25 mouse cellular contexts compared by ENCODE assay signal in genomic region chr6:93983551-93983950, GRCm38 (mm10).
DNase-seq lines count a peak whose midpoint lies in the region; ATAC-seq and TF ChIP-seq lines count a peak whose summit lies in the region.
"Had no signal": no experiment of that assay in that cellular context is flagged by ENCODE, and none has a peak within 500 bp of the region (broad histone marks: within the 10 kb centered on the region; RNA-seq: fewer than 3 reads in every experiment).

No protein-coding gene starts in this region.

- no peak for TF ChIP-seq CTCF in heart, postnatal 0 days (IDR thresholded peaks at IDR 0.05; ENCODE audit: low read depth)

- WGBS in heart, embryonic 11.5 days (ENCODE audit: insufficient replicate concordance) = 57% methylated on average over 3 of the region's 3 CpGs
- 42% methylated on average over 3 of the region's 3 CpGs for WGBS in heart, embryonic 13.5 days
- 57% methylated on average over 3 of the region's 3 CpGs for WGBS in heart, embryonic 15.5 days
- 34% methylated on average over 3 of the region's 3 CpGs for WGBS in heart, postnatal 0 days

- H3K4me3 ChIP-seq in heart, embryonic 11.5 days (ENCODE audit: low read depth, low read length) = no peak overlapping the region
- H3K4me3 ChIP-seq in heart, embryonic 13.5 days = no peak overlapping the region
- H3K4me3 ChIP-seq in heart, embryonic 15.5 days = no peak overlapping the region
- H3K4me3 ChIP-seq in heart, postnatal 0 days (ENCODE audit: low read depth, low read length) = no peak overlapping the region
- H3K4me3 ChIP-seq: embryonic facial prominence, embryonic 10.5 days; embryonic facial prominence, embryonic 12.5 days; forebrain, embryonic 13.5 days had no signal

- H3K27me3 ChIP-seq in heart, embryonic 11.5 days (ENCODE audit: control insufficient read depth, insufficient read depth, low read length) = no peaks in the 10 kb centered on the region
- H3K27me3 ChIP-seq in heart, embryonic 13.5 days (replicated peaks) = no peaks in the 10 kb centered on the region
- no peaks in the 10 kb centered on the region for H3K27me3 ChIP-seq in heart, embryonic 15.5 days
- H3K27me3 ChIP-seq in heart, postnatal 0 days (ENCODE audit: control insufficient read depth, insufficient read depth, low read length) = no peaks in the 10 kb centered on the region
- H3K27me3 ChIP-seq: CH12.LX; embryonic facial prominence, embryonic 12.5 days; forebrain, embryonic 13.5 days; Patski had no signal

- H3K4me1 ChIP-seq in heart, embryonic 11.5 days (ENCODE audit: control insufficient read depth, insufficient read depth, low read length) = peaks cover 27% of the 10 kb centered on the region
- peaks cover 38% of the 10 kb centered on the region for H3K4me1 ChIP-seq in heart, embryonic 13.5 days
- H3K4me1 ChIP-seq in heart, embryonic 15.5 days (replicated peaks) = peaks cover 20% of the 10 kb centered on the region
- peaks cover 17% of the 10 kb centered on the region for H3K4me1 ChIP-seq in heart, postnatal 0 days (ENCODE audit: control insufficient read depth, insufficient read depth)

- peak overlapping the region; percentile 58; the same call in 1 of the 2 replicates for H3K27ac ChIP-seq in heart, embryonic 11.5 days (ENCODE audit: low read depth, low read length)
- H3K27ac ChIP-seq in heart, embryonic 13.5 days (replicated peaks) = peak overlapping the region; percentile 37; the same call in 1 of the 2 replicates
- no peak overlapping the region for H3K27ac ChIP-seq in heart, embryonic 15.5 days
- H3K27ac ChIP-seq in heart, postnatal 0 days (ENCODE audit: low read depth) = no peak overlapping the region
- H3K27ac ChIP-seq: embryonic facial prominence, embryonic 10.5 days; embryonic facial prominence, embryonic 12.5 days; forebrain, embryonic 13.5 days had no signal

- no peaks in the 10 kb centered on the region for H3K9me3 ChIP-seq in heart, embryonic 11.5 days (replicated peaks; ENCODE audit: control insufficient read depth, low read length)
- H3K9me3 ChIP-seq in heart, embryonic 13.5 days = no peaks in the 10 kb centered on the region
- H3K9me3 ChIP-seq in heart, embryonic 15.5 days (replicated peaks) = no peaks in the 10 kb centered on the region
- no peaks in the 10 kb centered on the region for H3K9me3 ChIP-seq in heart, postnatal 0 days (replicated peaks; ENCODE audit: control insufficient read depth, low read length)
- H3K9me3 ChIP-seq: embryonic facial prominence, embryonic 10.5 days; embryonic facial prominence, embryonic 12.5 days; forebrain, embryonic 13.5 days had no signal

- no peak; the same call in 1 of the 2 replicates for ATAC-seq in heart, embryonic 11.5 days (replicated peaks; ENCODE audit: insufficient number of reproducible peaks, low FRiP score, low TSS enrichment)
- ATAC-seq in heart, embryonic 13.5 days (ENCODE audit: extremely low read depth, insufficient number of reproducible peaks, low FRiP score, low TSS enrichment) = no peak
- ATAC-seq in heart, embryonic 15.5 days (replicated peaks; ENCODE audit: insufficient number of reproducible peaks, insufficient read depth, low FRiP score, low read depth) = 0 out of 2 replicates have a peak, but pooled peaks have one; percentile 22
- ATAC-seq in heart, postnatal 0 days (ENCODE audit: insufficient read depth, low read depth) = peak; percentile 84
- ATAC-seq: activated CD4-positive, CD25-positive, alpha-beta regulatory T cell, adult 4 months; CD4-positive, CD25-positive, alpha-beta regulatory T cell, adult 4 months; forebrain, embryonic 13.5 days; Patski had no signal

- DNase-seq in heart, postnatal 36 days = no peak
- no peak for DNase-seq in heart, adult 8-10 months (ENCODE audit: low spot score)
- no peak for DNase-seq in heart, adult 11 months
- peak; percentile 46 for DNase-seq in heart, postnatal 0 days (ENCODE audit: low spot score)
- no peak for DNase-seq in heart, postnatal 25 days (ENCODE audit: low spot score)
- DNase-seq: adrenal gland, adult 8-10 months; adrenal gland, postnatal 14 days; adrenal gland, postnatal 36 days; B cell, adult 2 months; cerebellum, adult 11-12 months; cerebellum, adult 2 months; cerebellum, adult 9-10 months; cerebellum, postnatal 10 days; cerebellum, postnatal 25 days had no signal

- intact Hi-C loops in heart, postnatal 36 days (cut with DNase I) = loop anchor here (10.0 kb wide), 1 partner anchor 1199 kb away; no protein-coding TSS in a partner anchor
- intact Hi-C loops in heart, postnatal 25 days (cut with DNase I) = no loop called here

- no peak overlapping the region for H3K4me2 ChIP-seq in heart, embryonic 11.5 days
- H3K4me2 ChIP-seq in heart, embryonic 13.5 days = no peak overlapping the region
- H3K4me2 ChIP-seq in heart, embryonic 15.5 days = no peak overlapping the region
- no peak overlapping the region for H3K4me2 ChIP-seq in heart, postnatal 0 days (ENCODE audit: low read depth, low read length)
- H3K4me2 ChIP-seq: embryonic facial prominence, embryonic 12.5 days; forebrain, embryonic 13.5 days had no signal

- no peaks in the 10 kb centered on the region for H3K36me3 ChIP-seq in heart, embryonic 11.5 days (ENCODE audit: control insufficient read depth, insufficient read depth, low read length)
- no peaks in the 10 kb centered on the region for H3K36me3 ChIP-seq in heart, embryonic 13.5 days
- H3K36me3 ChIP-seq in heart, embryonic 15.5 days = no peaks in the 10 kb centered on the region
- H3K36me3 ChIP-seq in heart, postnatal 0 days (replicated peaks; ENCODE audit: control insufficient read depth, insufficient read depth, low read length) = no peaks in the 10 kb centered on the region
- H3K36me3 ChIP-seq: embryonic facial prominence, embryonic 10.5 days; embryonic facial prominence, embryonic 12.5 days; G1E had no signal

- H3K9ac ChIP-seq in heart, embryonic 11.5 days (ENCODE audit: low read depth, low read length) = no peak overlapping the region
- no peak overlapping the region for H3K9ac ChIP-seq in heart, embryonic 13.5 days
- H3K9ac ChIP-seq in heart, embryonic 15.5 days = no peak overlapping the region
- no peak overlapping the region for H3K9ac ChIP-seq in heart, postnatal 0 days (replicated peaks; ENCODE audit: low read depth, low read length)
- H3K9ac ChIP-seq: embryonic facial prominence, embryonic 12.5 days; forebrain, embryonic 13.5 days had no signal

- no peak for TF ChIP-seq EP300 in heart, postnatal 0 days (IDR thresholded peaks at IDR 0.05; ENCODE audit: low read depth)

Comparison
In these comparisons a context has a peak if more than half of its experiments do, and no peak if none do; other contexts are left out.
1. ATAC-seq: peak in heart, embryonic 15.5 days (single experiment) and heart, postnatal 0 days (single experiment); none in heart, embryonic 11.5 days (single experiment) and heart, embryonic 13.5 days (single experiment).
2. H3K27ac ChIP-seq: peak in heart, embryonic 11.5 days (single experiment) and heart, embryonic 13.5 days (single experiment); none in heart, embryonic 15.5 days (single experiment) and heart, postnatal 0 days (single experiment).